Mouse (Mus musculus): ENCODE results near the gene Csrnp3. TPM values are rescaled to one million over a fixed set of nuclear protein-coding genes. Genes with fewer than 3 reads are reported as not detected.

Gene Csrnp3
- total and polyA plus RNA-seq, 3 experiments: 2.2 to 2.5 (median 2.3) TPM

DNA sequence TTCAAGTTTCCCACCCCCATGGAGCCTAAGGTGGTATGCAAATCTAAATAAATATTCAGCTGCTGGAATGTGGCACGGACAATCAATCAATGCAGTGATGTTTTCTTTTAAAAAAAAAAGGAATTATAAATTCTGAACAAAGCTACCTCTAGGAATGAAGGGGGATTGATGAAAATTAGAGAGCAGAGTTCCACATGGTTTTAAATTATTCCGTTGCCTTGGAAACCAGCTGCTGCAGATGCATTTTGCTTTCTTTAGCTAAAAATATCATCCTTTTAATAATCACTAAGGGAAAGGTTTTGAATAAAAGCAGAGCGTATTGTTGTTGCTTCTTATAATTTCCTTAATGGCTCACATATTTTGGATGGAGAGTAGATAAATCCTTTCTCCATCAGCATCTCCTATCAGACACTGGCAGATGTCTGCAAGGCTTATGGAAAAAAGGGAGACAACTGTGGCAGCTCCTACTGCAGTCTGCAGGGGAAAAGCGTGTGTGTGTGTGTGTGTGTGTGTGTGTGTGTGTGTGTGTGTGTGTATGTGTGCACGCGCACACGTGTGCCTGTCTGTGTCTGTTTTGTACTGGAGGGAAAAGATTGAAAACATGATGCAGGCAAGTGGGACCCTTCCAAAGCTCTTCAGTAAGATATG is 2.0 kb downstream of the Csrnp3 start:
- H3K9ac ChIP-seq (ENCODE audit: insufficient read depth, low read depth): no peak overlapping the region
- no peak overlapping the region for H3K4me2 ChIP-seq (ENCODE audit: insufficient read depth, low read depth, poor library complexity, severe bottlenecking)
- dilution Hi-C loops (cut with MboI; ENCODE audit: extremely low pct_ligation_motif_present, extremely low pct_unique_long_range_greater_than_20kb, low sequenced_read_pairs): no loop called here
- H3K4me1 ChIP-seq (ENCODE audit: control insufficient read depth in 1 of 2, insufficient read depth in 2 of 2): no peaks in the 10 kb centered on the region
- no peak for TF ChIP-seq TCF12 (IDR thresholded peaks at IDR 0.05; ENCODE audit: low read depth, low read length)
- TF ChIP-seq ZMIZ1 (IDR thresholded peaks at IDR 0.05; ENCODE audit: low read depth, low read length): no peak
- TF ChIP-seq HCFC1 (IDR thresholded peaks at IDR 0.05; ENCODE audit: low read depth, low read length): no peak
- no peak for TF ChIP-seq ZNF384 (IDR thresholded peaks at IDR 0.05; ENCODE audit: low read depth, low read length)
- TF ChIP-seq SIN3A (IDR thresholded peaks at IDR 0.05; ENCODE audit: low read length): no peak
- no peak for TF ChIP-seq GABPA (IDR thresholded peaks at IDR 0.05; ENCODE audit: insufficient replicate concordance, low read depth, low read length)
- no peak for TF ChIP-seq PAX5 (IDR thresholded peaks at IDR 0.05; ENCODE audit: low read length)
- no peak for TF ChIP-seq MAFK (IDR thresholded peaks at IDR 0.05; ENCODE audit: insufficient replicate concordance, low read length)
- TF ChIP-seq NRF1 (IDR thresholded peaks at IDR 0.05; ENCODE audit: low read depth, low read length): no peak
- TF ChIP-seq JUN (IDR thresholded peaks at IDR 0.05; ENCODE audit: insufficient read depth, low read depth, low read length): no peak
- no peak for TF ChIP-seq CHD2 (IDR thresholded peaks at IDR 0.05; ENCODE audit: low read length)
- no peak for TF ChIP-seq POLR2A (IDR thresholded peaks at IDR 0.05; ENCODE audit: low read depth, low read length)
- no peak for TF ChIP-seq USF2 (conservative IDR thresholded peaks at IDR 0.05; ENCODE audit: low read depth, low read length)
- no peak for TF ChIP-seq RAD21 (IDR thresholded peaks at IDR 0.05; ENCODE audit: low read depth, low read length)
- no peak for TF ChIP-seq ZC3H11A (IDR thresholded peaks at IDR 0.05; ENCODE audit: low read depth, low read length)
- TF ChIP-seq CTCF (conservative IDR thresholded peaks at IDR 0.05 in 1 of 2, IDR thresholded peaks at IDR 0.05 in 1 of 2; ENCODE audit: low read depth in 2 of 2, low read length in 2 of 2): no peak
- no peak for TF ChIP-seq MEF2A (IDR thresholded peaks at IDR 0.05; ENCODE audit: borderline replicate concordance, low read depth, low read length)
- H3K9me3 ChIP-seq (replicated peaks; ENCODE audit: low read length): peaks cover 6% of the 10 kb centered on the region
- no peaks in the 10 kb centered on the region for H3K27me3 ChIP-seq (replicated peaks)
- no peak overlapping the region for H3K27ac ChIP-seq (ENCODE audit: insufficient read depth, low read depth)
- no peak overlapping the region for H3K4me3 ChIP-seq (replicated peaks in 1 of 3; ENCODE audit: low read depth in 2 of 3, low read length in 2 of 3, poor library complexity in 1 of 3)
- no peaks in the 10 kb centered on the region for H3K36me3 ChIP-seq (replicated peaks in 1 of 2; ENCODE audit: control insufficient read depth in 1 of 2, insufficient read depth in 1 of 2, low read length in 1 of 2)
- H3K79me2 ChIP-seq (replicated peaks; ENCODE audit: control insufficient read depth, extremely low read depth, insufficient read depth, poor library complexity, severe bottlenecking): no peaks in the 10 kb centered on the region
- in situ Hi-C loops (cut with MboI; ENCODE audit: low pct_ligation_motif_present, low pct_unique_long_range_greater_than_20kb, low sequenced_read_pairs): no loop called here
- DNase-seq (ENCODE audit: extremely low read depth): no peak

DNA sequence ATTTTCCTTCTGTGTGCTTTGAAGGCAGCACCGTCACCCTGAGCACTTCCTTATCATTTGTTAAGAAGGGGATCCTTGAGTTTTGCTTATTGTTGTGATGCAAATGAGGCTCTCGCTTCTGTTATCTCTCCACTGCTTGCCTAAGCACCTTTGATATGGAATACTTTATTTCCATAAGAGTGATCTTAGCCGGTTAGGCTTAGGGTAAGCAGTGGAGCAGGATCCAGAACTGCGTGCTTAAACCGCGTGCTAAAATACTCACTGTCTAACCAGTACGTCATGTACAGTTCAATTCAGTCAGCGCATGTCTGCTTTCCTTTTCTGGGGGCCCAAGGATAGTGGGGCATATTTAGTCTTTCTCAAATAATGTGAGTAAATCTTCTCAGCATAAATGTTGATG is 3.1 kb downstream of the Csrnp3 start:
- no peak overlapping the region for H3K4me2 ChIP-seq (ENCODE audit: insufficient read depth, low read depth, poor library complexity, severe bottlenecking)
- in situ Hi-C loops (cut with MboI; ENCODE audit: low pct_ligation_motif_present, low pct_unique_long_range_greater_than_20kb, low sequenced_read_pairs): no loop called here
- dilution Hi-C loops (cut with MboI; ENCODE audit: extremely low pct_ligation_motif_present, extremely low pct_unique_long_range_greater_than_20kb, low sequenced_read_pairs): no loop called here
- H3K36me3 ChIP-seq (replicated peaks in 1 of 2; ENCODE audit: control insufficient read depth in 1 of 2, insufficient read depth in 1 of 2, low read length in 1 of 2): no peaks in the 10 kb centered on the region
- DNase-seq (ENCODE audit: extremely low read depth): no peak
- H3K4me1 ChIP-seq (ENCODE audit: control insufficient read depth in 1 of 2, insufficient read depth in 2 of 2): no peaks in the 10 kb centered on the region
- peaks cover 6% of the 10 kb centered on the region for H3K9me3 ChIP-seq (replicated peaks; ENCODE audit: low read length)
- no peak overlapping the region for H3K4me3 ChIP-seq (replicated peaks in 1 of 3; ENCODE audit: low read depth in 2 of 3, low read length in 2 of 3, poor library complexity in 1 of 3)
- no peak overlapping the region for H3K27ac ChIP-seq (ENCODE audit: insufficient read depth, low read depth)
- TF ChIP-seq ELF1 (IDR thresholded peaks at IDR 0.05; ENCODE audit: low read depth, low read length) (no peak), MEF2A (IDR thresholded peaks at IDR 0.05; ENCODE audit: borderline replicate concordance, low read depth, low read length) (no peak), SIN3A (IDR thresholded peaks at IDR 0.05; ENCODE audit: low read length) (no peak), USF2 (conservative IDR thresholded peaks at IDR 0.05; ENCODE audit: low read depth, low read length) (no peak), CHD2 (IDR thresholded peaks at IDR 0.05; ENCODE audit: low read length) (no peak), ZC3H11A (IDR thresholded peaks at IDR 0.05; ENCODE audit: low read depth, low read length) (no peak), GABPA (IDR thresholded peaks at IDR 0.05; ENCODE audit: insufficient replicate concordance, low read depth, low read length) (no peak), USF1 (IDR thresholded peaks at IDR 0.05; ENCODE audit: low read depth, low read length) (no peak), EP300 (IDR thresholded peaks at IDR 0.05; ENCODE audit: low read length) (no peak), RAD21 (IDR thresholded peaks at IDR 0.05; ENCODE audit: low read depth, low read length) (no peak), ZNF384 (IDR thresholded peaks at IDR 0.05; ENCODE audit: low read depth, low read length) (no peak), MAX (IDR thresholded peaks at IDR 0.05; ENCODE audit: low read length) (no peak), KAT2A (IDR thresholded peaks at IDR 0.05; ENCODE audit: insufficient replicate concordance, low read length) (no peak), JUND (conservative IDR thresholded peaks at IDR 0.05; ENCODE audit: low read depth, low read length) (no peak), MAZ (IDR thresholded peaks at IDR 0.05; ENCODE audit: low read depth, low read length) (no peak), HCFC1 (IDR thresholded peaks at IDR 0.05; ENCODE audit: low read depth, low read length) (no peak), CTCF (conservative IDR thresholded peaks at IDR 0.05 in 1 of 2, IDR thresholded peaks at IDR 0.05 in 1 of 2; ENCODE audit: low read depth in 2 of 2, low read length in 2 of 2) (no peak), BHLHE40 (IDR thresholded peaks at IDR 0.05; ENCODE audit: low read depth, low read length) (no peak), NELFE (IDR thresholded peaks at IDR 0.05; ENCODE audit: low read depth, low read length) (no peak), JUN (IDR thresholded peaks at IDR 0.05; ENCODE audit: insufficient read depth, low read depth, low read length) (no peak)
- H3K9ac ChIP-seq (ENCODE audit: insufficient read depth, low read depth): no peak overlapping the region
- no peaks in the 10 kb centered on the region for H3K79me2 ChIP-seq (replicated peaks; ENCODE audit: control insufficient read depth, extremely low read depth, insufficient read depth, poor library complexity, severe bottlenecking)
- no peaks in the 10 kb centered on the region for H3K27me3 ChIP-seq (replicated peaks)

Measured in CH12.LX (cell line).